Mouse (Mus musculus) liver, postnatal 0 days (tissue): ENCODE data around the gene Fbxl16. TPM values are rescaled to one million over a fixed set of nuclear protein-coding genes. Genes with fewer than 3 reads are reported as not detected.

Source experiments
- ATAC-seq: fragments of 200-750 bp; cut with Nextera tagmentation; 2 replicates; pipeline ENCODE4 v1.8.0; 2017; ENCODE audit warnings: mild to moderate bottlenecking, moderate library complexity
- DNase-seq: peaks from one replicate; pipeline ENCODE4 v3.0.0-alpha.2; 2016
- H3K27ac ChIP-seq: fragments of 300-500 bp; sonication (generic); 2 replicates; pipeline ENCODE4 v1.5.1; 2014; ENCODE audit warnings: antibody characterized with exemption, moderate library complexity, mild to moderate bottlenecking, low read depth
- H3K27me3 ChIP-seq: fragments of 300-500 bp; sonication (generic); 2 replicates; pipeline ENCODE4 v1.6.1; 2014; ENCODE audit warnings: low read length, control low read depth, mixed read lengths; ENCODE audit not compliant: insufficient read depth
- H3K36me3 ChIP-seq: fragments of 300-500 bp; sonication (generic); replicated peaks from 2 replicates; pipeline ENCODE4 v1.6.1; 2014; ENCODE audit warnings: mild to moderate bottlenecking, control low read depth, low read length, moderate library complexity, mixed read lengths; ENCODE audit not compliant: insufficient read depth
- H3K4me1 ChIP-seq: fragments of 300-500 bp; sonication (generic); 2 replicates; pipeline ENCODE4 v1.6.1; 2014; ENCODE audit warnings: antibody characterized with exemption, mild to moderate bottlenecking, control low read depth; ENCODE audit not compliant: insufficient read depth
- H3K4me2 ChIP-seq: fragments of 300-500 bp; sonication (generic); 2 replicates; pipeline ENCODE4 v1.6.1; 2014; ENCODE audit warnings: low read depth, mild to moderate bottlenecking, low read length, moderate library complexity, mixed read lengths
- H3K4me3 ChIP-seq: fragments of 300-500 bp; sonication (generic); 2 replicates; pipeline ENCODE4 v1.5.1; 2014; ENCODE audit warnings: low read depth, low read length
- H3K9ac ChIP-seq: fragments of 300-500 bp; sonication (generic); replicated peaks from 2 replicates; pipeline ENCODE4 v1.6.1; 2014; ENCODE audit warnings: mild to moderate bottlenecking, moderate library complexity
- H3K9me3 ChIP-seq: fragments of 300-500 bp; sonication (generic); 2 replicates; pipeline ENCODE4 v1.6.1; 2016; ENCODE audit warnings: mild to moderate bottlenecking, control low read depth, low read length, mixed read lengths
- CTCF ChIP-seq: sonication (generic); IDR thresholded peaks from 2 replicates; pipeline ENCODE4 v1.5.1; 2016; ENCODE audit warnings: antibody characterized with exemption, low read depth
- EP300 ChIP-seq: IDR thresholded peaks from 2 replicates; pipeline ENCODE4 v1.6.1; 2016; ENCODE audit warnings: antibody characterized with exemption, low read depth, mild to moderate bottlenecking
- WGBS: fragments of 180-500 bp; shearing (Covaris S2); extraction: QIAGEN DNeasy Blood & Tissue Kit; methylation state at CpG from one replicate; pipeline ENCODE4 v1.1.7; 2014; ENCODE audit not compliant: insufficient replicate concordance; 5-methylcytosine and 5-hydroxymethylcytosine counted together
- polyA plus RNA-seq: library from polyadenylated mRNA; unstranded; fragments of >200 nt; fragmentation: Nextera tagmentation; extraction: Ambion mirVana; gene quantifications from 2 replicates; pipeline ENCODE4 v1.2.1, GENCODE M21; 2015

Gene Fbxl16
- polyA plus RNA-seq, 1 experiment from 2014 or later, result 0.05 TPM

GRCm38 (mm10) chr17:25841117-25841880 is 32.4 kb downstream of the Fbxl16 start, which contains the start of gene Gm20683:
Gm20683 (minus strand) TSS chr17:25841763.
- DNase-seq (no peak), ATAC-seq (no peak)
- no peak within 1 kb of the TSS for H3K27ac ChIP-seq
- no peaks in the 10 kb centered on the region for H3K27me3 ChIP-seq
- H3K4me2 ChIP-seq, result no peak within 1 kb of the TSS
- peaks cover 44% of the 10 kb centered on the region for H3K36me3 ChIP-seq
- no peak within 1 kb of the TSS for H3K4me3 ChIP-seq
- H3K4me1 ChIP-seq, result peaks cover 35% of the 10 kb centered on the region
- H3K9ac ChIP-seq, result no peak within 1 kb of the TSS
- TF ChIP-seq CTCF (no peak), EP300 (no peak)
- WGBS, result 93% methylated on average over 22 of the region's 22 CpGs
- no peaks in the 10 kb centered on the region for H3K9me3 ChIP-seq

GRCm38 (mm10) chr17:25842509-25842908 is 33.6 kb downstream of the Fbxl16 start:
- Histone ChIP-seq H3K27ac (no peak overlapping the region), H3K9me3 (no peaks in the 10 kb centered on the region), H3K27me3 (no peaks in the 10 kb centered on the region), H3K4me1 (peaks cover 24% of the 10 kb centered on the region), H3K36me3 (peaks cover 44% of the 10 kb centered on the region), H3K4me3 (no peak overlapping the region), H3K9ac (no peak overlapping the region), H3K4me2 (no peak overlapping the region)
- TF ChIP-seq EP300, result no peak
- WGBS, result 74% methylated on average over 3 of the region's 3 CpGs
- ATAC-seq (no peak), DNase-seq (no peak)

- ATAC-seq (no peak), DNase-seq (no peak)
- H3K27ac ChIP-seq, result peak overlapping the region; percentile 20; the same call in 1 of the 2 replicates
- H3K9ac ChIP-seq, result peak overlapping the region; percentile 88
- 85% methylated on average over 4 of the region's 4 CpGs for WGBS
- H3K4me3 ChIP-seq, result peak overlapping the region; percentile 86; the same call in 1 of the 2 replicates
- H3K4me2 ChIP-seq, result peak overlapping the region; percentile 89
- TF ChIP-seq CTCF (no peak), EP300 (no peak)
- H3K4me1 ChIP-seq, result peaks cover 24% of the 10 kb centered on the region
- peaks cover 42% of the 10 kb centered on the region for H3K36me3 ChIP-seq
- H3K27me3 ChIP-seq, result no peaks in the 10 kb centered on the region
- H3K9me3 ChIP-seq, result no peaks in the 10 kb centered on the region
Observed at GRCm38 (mm10) chr17:25843122-25843521, 34.2 kb downstream of the Fbxl16 start.

- H3K36me3 ChIP-seq, result peaks cover 38% of the 10 kb centered on the region
- TF ChIP-seq EP300 (no peak), CTCF (no peak)
- H3K27me3 ChIP-seq, result no peaks in the 10 kb centered on the region
- no peak for DNase-seq
- 2% methylated on average over 36 of the region's 38 CpGs for WGBS
- H3K4me3 ChIP-seq, result peak overlapping the region; percentile 86
- H3K4me2 ChIP-seq, result peak overlapping the region; percentile 89
- peak overlapping the region; percentile 88 for H3K9ac ChIP-seq
- peak; percentile 38 for ATAC-seq
- H3K9me3 ChIP-seq, result no peaks in the 10 kb centered on the region
- peak overlapping the region; percentile 88 for H3K27ac ChIP-seq
- H3K4me1 ChIP-seq, result peaks cover 22% of the 10 kb centered on the region
Observed at GRCm38 (mm10) chr17:25843636-25844395, 34.9 kb downstream of the Fbxl16 start.

- peak within 1 kb of the TSS; percentile 88 for H3K27ac ChIP-seq
Observed at GRCm38 (mm10) chr17:25844396-25844901, 35.6 kb downstream of the Fbxl16 start, which contains the start of gene Rhot2. Rhot2 (minus strand) TSS chr17:25844851.

GRCm38 (mm10) chr17:25860229-25860628 is 51.3 kb downstream of the Fbxl16 start:
- 82% methylated on average over 6 of the region's 6 CpGs for WGBS
- H3K4me2 ChIP-seq, result peak overlapping the region; percentile 83
- H3K4me1 ChIP-seq, result peaks cover 15% of the 10 kb centered on the region
- DNase-seq, result no peak
- ATAC-seq, result no peak
- no peak overlapping the region for H3K27ac ChIP-seq
- H3K27me3 ChIP-seq, result no peaks in the 10 kb centered on the region
- peaks cover 4% of the 10 kb centered on the region; the same call in 1 of the 2 replicates for H3K36me3 ChIP-seq
- no peaks in the 10 kb centered on the region for H3K9me3 ChIP-seq
- H3K9ac ChIP-seq, result no peak overlapping the region
- TF ChIP-seq CTCF, result no peak
- no peak for TF ChIP-seq EP300
- no peak overlapping the region for H3K4me3 ChIP-seq

More at GRCm38 (mm10) chr17:25844396-25844901, 35.6 kb downstream of the Fbxl16 start, which contains the start of gene Rhot2:
- peak; percentile 98 for DNase-seq
- Histone ChIP-seq H3K4me2 (peak within 1 kb of the TSS; percentile 89), H3K36me3 (peaks cover 32% of the 10 kb centered on the region), H3K4me3 (peak within 1 kb of the TSS; percentile 86), H3K9me3 (no peaks in the 10 kb centered on the region), H3K27me3 (no peaks in the 10 kb centered on the region), H3K4me1 (peaks cover 19% of the 10 kb centered on the region), H3K9ac (peak within 1 kb of the TSS; percentile 88)
- peak; percentile 93 for ATAC-seq
- under 1% methylated on average over 21 of the region's 21 CpGs for WGBS
- TF ChIP-seq CTCF (peak; percentile 82), EP300 (no peak)
